ENCODE assay signal across 8 mouse cellular contexts in genomic region chr10:109765650-109766049, GRCm38 (mm10).
DNase-seq lines count a peak whose midpoint lies in the region; ATAC-seq and TF ChIP-seq lines count a peak whose summit lies in the region.

No protein-coding gene starts in this region.

- no peak overlapping the region for H3K4me3 ChIP-seq in heart, postnatal 0 days (ENCODE audit: low read depth, low read length)
- H3K4me3 ChIP-seq in heart, embryonic 11.5 days (ENCODE audit: low read depth, low read length) = no peak overlapping the region
- H3K4me3 ChIP-seq in embryonic facial prominence, embryonic 10.5 days = no peak overlapping the region
- no peak overlapping the region for H3K4me3 ChIP-seq in neural tube, embryonic 11.5 days (ENCODE audit: low read depth, low read length)

- ATAC-seq in heart, postnatal 0 days (ENCODE audit: insufficient read depth, low read depth) = no peak
- no peak for ATAC-seq in heart, embryonic 11.5 days (replicated peaks; ENCODE audit: insufficient number of reproducible peaks, low FRiP score, low TSS enrichment)
- no peak for ATAC-seq in neural tube, embryonic 11.5 days (ENCODE audit: insufficient read depth, low FRiP score, low TSS enrichment)
- no peak for ATAC-seq in megakaryocyte, adult 5-6 weeks (ENCODE audit: poor library complexity, severe bottlenecking)

- DNase-seq in heart, postnatal 0 days (ENCODE audit: low spot score) = peak; percentile 39
- DNase-seq in A20 (ENCODE audit: low read depth, low spot score) = peak; percentile 62
- peak; percentile 34 for DNase-seq in adrenal gland, adult 2 months
- peak; percentile 66 for DNase-seq in embryonic facial prominence, embryonic 10.5 days (ENCODE audit: low spot score)
- DNase-seq in layer of hippocampus, postnatal 10 days (ENCODE audit: low spot score in 2 of 2) = peak; percentile 72 to 74
- DNase-seq in neural tube, embryonic 11.5 days (ENCODE audit: low spot score) = peak; percentile 69

- peak; percentile 65 for TF ChIP-seq CTCF in heart, postnatal 0 days (IDR thresholded peaks at IDR 0.05; ENCODE audit: low read depth)

- H3K27ac ChIP-seq in heart, postnatal 0 days (ENCODE audit: low read depth) = no peak overlapping the region
- H3K27ac ChIP-seq in heart, embryonic 11.5 days (ENCODE audit: low read depth, low read length) = no peak overlapping the region
- no peak overlapping the region for H3K27ac ChIP-seq in embryonic facial prominence, embryonic 10.5 days (replicated peaks)
- no peak overlapping the region for H3K27ac ChIP-seq in neural tube, embryonic 11.5 days (ENCODE audit: low read depth, low read length)

- H3K27me3 ChIP-seq in heart, postnatal 0 days (ENCODE audit: control insufficient read depth, insufficient read depth, low read length) = no peaks in the 10 kb centered on the region
- no peaks in the 10 kb centered on the region for H3K27me3 ChIP-seq in heart, embryonic 11.5 days (ENCODE audit: control insufficient read depth, insufficient read depth, low read length)
- no peaks in the 10 kb centered on the region for H3K27me3 ChIP-seq in embryonic facial prominence, embryonic 10.5 days (replicated peaks; ENCODE audit: low read depth, poor library complexity, severe bottlenecking)
- H3K27me3 ChIP-seq in neural tube, embryonic 11.5 days (ENCODE audit: control insufficient read depth, insufficient read depth, low read length) = no peaks in the 10 kb centered on the region

- no peaks in the 10 kb centered on the region for H3K36me3 ChIP-seq in heart, postnatal 0 days (replicated peaks; ENCODE audit: control insufficient read depth, insufficient read depth, low read length)
- H3K36me3 ChIP-seq in heart, embryonic 11.5 days (ENCODE audit: control insufficient read depth, insufficient read depth, low read length) = no peaks in the 10 kb centered on the region
- no peaks in the 10 kb centered on the region for H3K36me3 ChIP-seq in embryonic facial prominence, embryonic 10.5 days (replicated peaks)
- no peaks in the 10 kb centered on the region for H3K36me3 ChIP-seq in neural tube, embryonic 11.5 days (ENCODE audit: control insufficient read depth, insufficient read depth, low read length)

- WGBS in heart, postnatal 0 days = 8% methylated on average over 2 of the region's 2 CpGs
- 2% methylated on average over 2 of the region's 2 CpGs for WGBS in heart, embryonic 11.5 days (ENCODE audit: insufficient replicate concordance)
- WGBS in embryonic facial prominence, embryonic 10.5 days = 7% methylated on average over 2 of the region's 2 CpGs
- under 1% methylated on average over 2 of the region's 2 CpGs for WGBS in neural tube, embryonic 11.5 days

- no peak overlapping the region for H3K4me2 ChIP-seq in heart, postnatal 0 days (ENCODE audit: low read depth, low read length)
- no peak overlapping the region for H3K4me2 ChIP-seq in heart, embryonic 11.5 days
- no peak overlapping the region for H3K4me2 ChIP-seq in neural tube, embryonic 11.5 days (ENCODE audit: low read depth)

- no peak overlapping the region for H3K9ac ChIP-seq in heart, postnatal 0 days (replicated peaks; ENCODE audit: low read depth, low read length)
- H3K9ac ChIP-seq in heart, embryonic 11.5 days (ENCODE audit: low read depth, low read length) = no peak overlapping the region
- H3K9ac ChIP-seq in neural tube, embryonic 11.5 days (ENCODE audit: low read length) = no peak overlapping the region

- H3K9me3 ChIP-seq in heart, postnatal 0 days (replicated peaks; ENCODE audit: control insufficient read depth, low read length) = no peaks in the 10 kb centered on the region
- no peaks in the 10 kb centered on the region for H3K9me3 ChIP-seq in heart, embryonic 11.5 days (replicated peaks; ENCODE audit: control insufficient read depth, low read length)
- H3K9me3 ChIP-seq in embryonic facial prominence, embryonic 10.5 days = no peaks in the 10 kb centered on the region
- no peaks in the 10 kb centered on the region for H3K9me3 ChIP-seq in neural tube, embryonic 11.5 days (ENCODE audit: control insufficient read depth, low read length)

- TF ChIP-seq EP300 in heart, postnatal 0 days (IDR thresholded peaks at IDR 0.05; ENCODE audit: low read depth) = no peak

- no peaks in the 10 kb centered on the region for H3K4me1 ChIP-seq in heart, postnatal 0 days (ENCODE audit: control insufficient read depth, insufficient read depth)
- H3K4me1 ChIP-seq in heart, embryonic 11.5 days (ENCODE audit: control insufficient read depth, insufficient read depth, low read length) = no peaks in the 10 kb centered on the region
- H3K4me1 ChIP-seq in embryonic facial prominence, embryonic 10.5 days = no peaks in the 10 kb centered on the region
- H3K4me1 ChIP-seq in neural tube, embryonic 11.5 days (ENCODE audit: control insufficient read depth, insufficient read depth, low read length) = no peaks in the 10 kb centered on the region
